Mouse (Mus musculus): ENCODE measurements around the gene Nod2. TPM values are rescaled to one million over a fixed set of nuclear protein-coding genes. Genes with fewer than 3 reads are reported as not detected.

Nod2 gene
- polyA plus RNA-seq, 1 experiment from 2014 or later: 0.13 TPM

DNA sequence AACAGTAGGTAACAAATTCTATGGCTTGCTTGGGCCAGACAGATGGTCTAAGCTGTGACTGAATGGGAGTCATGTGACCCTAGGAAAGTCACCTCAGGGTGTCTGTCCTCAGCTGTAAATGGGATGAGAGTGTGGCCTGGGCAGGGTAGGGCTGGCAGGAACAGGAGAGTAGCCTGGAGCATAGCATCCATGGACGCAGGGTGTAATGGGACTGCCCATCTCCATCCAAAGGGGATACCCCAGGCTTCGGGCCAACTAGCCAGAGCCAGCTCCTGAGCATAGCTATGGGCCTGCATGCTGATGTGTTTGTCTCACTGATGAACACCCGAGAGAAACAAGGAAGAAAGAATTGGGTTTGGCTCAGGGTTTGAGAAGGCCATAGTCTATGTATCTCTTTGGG is 22.8 kb upstream of the Nod2 start:
- ATAC-seq (ENCODE audit: insufficient read depth): no peak
- WGBS: 78% methylated on average over 3 of the region's 3 CpGs
- H3K4me1 ChIP-seq (ENCODE audit: insufficient read depth): no peaks in the 10 kb centered on the region

DNA sequence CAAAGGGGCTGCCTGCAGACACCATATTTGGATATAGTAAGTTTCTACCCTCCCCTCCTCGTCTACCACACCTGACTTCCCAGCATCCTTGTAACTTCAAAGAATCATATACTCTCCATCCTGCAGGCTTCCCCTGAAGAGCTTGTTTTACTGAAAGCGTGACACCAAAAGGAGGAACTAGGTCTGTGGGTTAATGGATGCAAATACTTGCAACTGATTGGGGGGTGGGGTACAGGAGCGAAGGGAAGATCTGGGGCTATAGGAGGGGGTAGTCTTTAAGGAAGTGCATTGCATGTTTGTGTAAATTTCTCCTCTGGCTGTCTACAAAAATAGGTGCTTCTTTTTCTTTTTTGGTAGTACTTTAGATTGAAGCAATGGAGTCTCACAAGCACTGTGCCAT is 20.7 kb upstream of the Nod2 start:
- Histone ChIP-seq H3K36me3 (ENCODE audit: insufficient read depth) (no peaks in the 10 kb centered on the region), H3K4me2 (peak overlapping the region; percentile 93; the same call in 1 of the 2 replicates), H3K9ac (no peak overlapping the region), H3K4me3 (ENCODE audit: low read depth, low read length) (no peak overlapping the region), H3K4me1 (ENCODE audit: insufficient read depth) (no peaks in the 10 kb centered on the region), H3K27ac (ENCODE audit: low read depth) (no peak overlapping the region), H3K9me3 (ENCODE audit: low read depth, low read length) (no peaks in the 10 kb centered on the region), H3K27me3 (ENCODE audit: insufficient read depth, low read length) (peaks cover 27% of the 10 kb centered on the region; the same call in 1 of the 2 replicates)
- TF ChIP-seq CTCF (IDR thresholded peaks at IDR 0.05; ENCODE audit: low read depth): no peak
- DNase-seq: no peak
- WGBS: 53% methylated on average over 3 of the region's 3 CpGs
- ATAC-seq (ENCODE audit: insufficient read depth): no peak

More for the DNA sequence above, 22.8 kb upstream of the Nod2 start:
- no peak for DNase-seq
- Histone ChIP-seq H3K9me3 (ENCODE audit: low read depth, low read length) (no peaks in the 10 kb centered on the region), H3K4me2 (no peak overlapping the region), H3K4me3 (ENCODE audit: low read depth, low read length) (no peak overlapping the region), H3K9ac (no peak overlapping the region), H3K27ac (ENCODE audit: low read depth) (no peak overlapping the region), H3K36me3 (ENCODE audit: insufficient read depth) (no peaks in the 10 kb centered on the region), H3K27me3 (ENCODE audit: insufficient read depth, low read length) (peaks cover 27% of the 10 kb centered on the region; the same call in 1 of the 2 replicates)
- no peak for TF ChIP-seq CTCF (IDR thresholded peaks at IDR 0.05; ENCODE audit: low read depth)

DNA sequence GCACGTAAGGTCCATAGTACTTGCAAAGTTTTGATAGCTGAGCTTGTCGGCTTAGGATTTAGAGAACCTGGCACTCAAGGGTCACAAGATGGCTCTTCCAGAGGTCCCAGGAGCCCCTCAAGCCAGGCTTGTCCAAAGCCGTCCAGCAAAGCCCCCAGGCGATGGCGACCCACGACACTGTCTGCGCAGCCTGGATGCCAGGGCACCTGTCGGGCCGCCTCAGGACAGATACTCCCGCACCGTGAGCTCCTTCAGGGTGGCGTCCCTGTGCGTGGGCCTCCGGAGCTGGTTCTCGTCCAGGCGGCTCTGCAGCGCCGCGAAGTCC is 20.2 kb upstream of the Nod2 start:
- Histone ChIP-seq H3K9ac (peak overlapping the region; percentile 73), H3K27me3 (ENCODE audit: insufficient read depth, low read length) (peaks cover 27% of the 10 kb centered on the region; the same call in 1 of the 2 replicates), H3K9me3 (ENCODE audit: low read depth, low read length) (no peaks in the 10 kb centered on the region), H3K4me3 (ENCODE audit: low read depth, low read length) (peak overlapping the region; percentile 55), H3K36me3 (ENCODE audit: insufficient read depth) (no peaks in the 10 kb centered on the region), H3K4me2 (peak overlapping the region; percentile 93), H3K4me1 (ENCODE audit: insufficient read depth) (no peaks in the 10 kb centered on the region), H3K27ac (ENCODE audit: low read depth) (no peak overlapping the region)
- ATAC-seq (ENCODE audit: insufficient read depth) (no peak), DNase-seq (no peak)
- no peak for TF ChIP-seq CTCF (IDR thresholded peaks at IDR 0.05; ENCODE audit: low read depth)
- WGBS: 13% methylated on average over 19 of the region's 19 CpGs

DNA sequence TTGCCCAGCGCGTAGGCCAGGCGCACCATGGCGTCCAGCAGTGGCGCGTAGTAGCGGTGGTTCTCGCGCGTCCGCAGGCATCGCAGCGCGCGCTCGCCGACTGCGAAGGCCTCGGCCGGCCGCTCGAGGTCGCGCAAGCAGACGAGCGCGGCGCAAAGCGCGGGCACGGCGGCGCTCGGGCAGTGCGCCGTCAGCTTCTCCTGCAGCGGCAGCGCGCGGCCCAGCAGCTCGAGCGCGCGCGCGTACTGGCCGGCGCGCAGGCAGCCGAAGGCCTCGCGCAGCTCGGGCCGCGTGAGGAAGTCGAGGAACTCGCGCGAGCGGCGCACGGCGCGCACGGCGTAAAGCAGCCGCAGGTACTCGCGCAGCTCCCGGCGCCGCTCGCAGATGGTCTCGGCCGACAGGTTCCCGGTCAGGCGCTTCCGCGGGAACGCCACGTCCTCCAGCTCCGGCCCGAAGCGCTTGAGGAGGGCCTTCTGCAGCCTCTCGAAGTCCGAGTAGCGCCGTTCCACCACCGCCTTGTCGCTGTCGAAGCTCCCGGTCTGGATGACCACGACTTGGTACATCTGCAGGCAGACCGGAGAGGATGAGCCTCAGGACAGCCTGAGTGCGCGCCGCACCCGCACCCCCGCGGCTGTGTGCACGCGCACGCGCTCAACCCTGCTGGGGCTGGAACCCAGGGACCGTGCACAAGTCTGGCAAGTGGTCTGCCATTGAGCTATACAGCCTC is 19.7 kb upstream of the Nod2 start:
- H3K27me3 ChIP-seq (ENCODE audit: insufficient read depth, low read length): peaks cover 25% of the 10 kb centered on the region; the same call in 1 of the 2 replicates
- no peaks in the 10 kb centered on the region for H3K9me3 ChIP-seq (ENCODE audit: low read depth, low read length)
- peak overlapping the region; percentile 55 for H3K4me3 ChIP-seq (ENCODE audit: low read depth, low read length)
- H3K4me2 ChIP-seq: peak overlapping the region; percentile 93
- peak; percentile 94 for DNase-seq
- no peaks in the 10 kb centered on the region for H3K4me1 ChIP-seq (ENCODE audit: insufficient read depth)
- TF ChIP-seq CTCF (IDR thresholded peaks at IDR 0.05; ENCODE audit: low read depth): no peak
- peak overlapping the region; percentile 73 for H3K9ac ChIP-seq
- peak; percentile 84 for ATAC-seq (ENCODE audit: insufficient read depth)
- H3K27ac ChIP-seq (ENCODE audit: low read depth): no peak overlapping the region
- WGBS: under 1% methylated on average over 105 of the region's 105 CpGs
- H3K36me3 ChIP-seq (ENCODE audit: insufficient read depth): no peaks in the 10 kb centered on the region

DNA sequence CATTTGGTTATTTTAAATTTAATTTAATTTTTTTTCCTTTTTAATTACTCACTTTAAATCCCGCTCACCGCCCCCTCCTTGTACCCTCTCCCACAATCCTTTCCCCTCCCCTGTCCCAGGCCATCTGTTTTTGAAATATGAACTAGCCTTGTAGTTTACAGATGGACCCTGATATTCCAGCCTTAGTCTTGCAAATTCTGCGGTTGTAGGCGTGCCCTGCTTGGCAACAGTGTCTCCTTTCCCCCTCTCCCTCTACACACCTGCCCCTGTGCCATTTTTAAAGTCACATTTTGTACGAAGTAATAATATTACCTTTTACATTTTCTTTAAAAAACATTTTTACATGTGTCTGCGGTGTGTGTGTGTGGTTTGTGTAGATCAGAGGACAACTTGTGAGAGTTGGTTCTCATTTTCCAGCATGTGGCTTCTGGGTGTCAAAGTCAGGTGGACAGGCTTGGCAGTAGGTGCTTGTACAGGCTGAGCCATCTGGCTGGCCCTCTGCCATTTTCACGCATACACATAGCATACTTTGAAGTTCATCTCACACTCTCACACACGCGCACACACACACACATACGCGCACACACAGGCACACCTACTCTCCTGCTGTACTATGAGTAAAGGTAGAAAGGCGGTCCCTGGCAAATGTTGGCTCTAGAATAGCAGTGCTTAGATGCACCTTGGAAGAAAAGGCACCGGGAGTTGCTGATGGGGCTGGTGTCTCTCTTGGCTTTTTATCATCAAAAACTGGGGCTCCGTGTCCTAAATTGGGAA is 18.9 kb upstream of the Nod2 start:
- Histone ChIP-seq H3K4me2 (peak overlapping the region; percentile 93), H3K36me3 (ENCODE audit: insufficient read depth) (no peaks in the 10 kb centered on the region), H3K27me3 (ENCODE audit: insufficient read depth, low read length) (peaks cover 24% of the 10 kb centered on the region; the same call in 1 of the 2 replicates), H3K4me1 (ENCODE audit: insufficient read depth) (no peaks in the 10 kb centered on the region), H3K4me3 (ENCODE audit: low read depth, low read length) (peak overlapping the region; percentile 55), H3K9me3 (ENCODE audit: low read depth, low read length) (no peaks in the 10 kb centered on the region), H3K9ac (peak overlapping the region; percentile 73), H3K27ac (ENCODE audit: low read depth) (no peak overlapping the region)
- DNase-seq (peak; percentile 21), ATAC-seq (ENCODE audit: insufficient read depth) (peak; percentile 22)
- WGBS: 57% methylated on average over 14 of the region's 14 CpGs
- no peak for TF ChIP-seq CTCF (IDR thresholded peaks at IDR 0.05; ENCODE audit: low read depth)

DNA sequence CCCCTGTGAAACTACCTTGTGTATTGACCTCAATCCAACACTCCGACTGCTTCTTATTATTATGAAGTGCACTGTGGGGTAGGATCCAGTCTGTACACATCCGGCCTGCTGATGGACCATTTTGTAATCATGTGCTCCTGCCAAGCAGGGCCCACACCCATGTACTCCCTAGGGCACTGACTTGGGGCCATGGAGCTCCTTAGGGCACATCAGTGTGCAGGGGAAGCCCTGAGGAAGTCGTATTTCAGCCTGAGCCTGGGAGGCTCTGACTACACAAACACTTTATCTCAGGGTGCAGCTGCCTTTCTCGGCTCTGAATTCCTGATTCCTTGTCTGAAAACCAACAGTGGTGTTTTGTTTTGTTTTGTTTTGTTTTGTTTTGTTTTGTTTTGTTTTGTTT is 16.9 kb upstream of the Nod2 start:
- peaks cover 24% of the 10 kb centered on the region; the same call in 1 of the 2 replicates for H3K27me3 ChIP-seq (ENCODE audit: insufficient read depth, low read length)
- no peaks in the 10 kb centered on the region for H3K9me3 ChIP-seq (ENCODE audit: low read depth, low read length)
- no peak overlapping the region for H3K4me3 ChIP-seq (ENCODE audit: low read depth, low read length)
- H3K27ac ChIP-seq (ENCODE audit: low read depth): no peak overlapping the region
- H3K4me1 ChIP-seq (ENCODE audit: insufficient read depth): no peaks in the 10 kb centered on the region
- WGBS: 61% methylated on average over 4 of the region's 4 CpGs
- TF ChIP-seq CTCF (IDR thresholded peaks at IDR 0.05; ENCODE audit: low read depth): no peak
- ATAC-seq (ENCODE audit: insufficient read depth) (no peak), DNase-seq (no peak)
- H3K36me3 ChIP-seq (ENCODE audit: insufficient read depth): no peaks in the 10 kb centered on the region
- no peak overlapping the region for H3K4me2 ChIP-seq
- H3K9ac ChIP-seq: no peak overlapping the region

DNA sequence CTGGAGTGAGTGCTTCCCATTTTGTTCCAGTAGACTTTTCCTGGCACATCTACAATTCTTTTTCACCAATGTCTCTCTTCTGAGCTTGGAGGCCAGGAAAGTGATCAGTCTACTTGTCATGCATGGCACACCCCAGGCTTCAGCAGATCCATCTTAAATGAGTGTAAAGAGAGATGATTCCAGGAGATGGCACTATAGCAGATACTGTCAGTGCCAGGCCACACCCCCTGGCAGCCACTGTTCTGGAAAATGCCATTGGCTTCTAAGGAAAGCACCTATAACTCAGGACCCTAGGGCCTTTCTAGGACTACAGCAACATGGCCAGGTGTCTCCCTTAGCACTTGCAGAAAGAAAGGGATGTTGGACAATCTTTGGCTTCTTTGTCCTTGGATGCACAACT is 16.0 kb upstream of the Nod2 start:
- H3K4me1 ChIP-seq (ENCODE audit: insufficient read depth): no peaks in the 10 kb centered on the region; the same call in 1 of the 2 replicates
- H3K36me3 ChIP-seq (ENCODE audit: insufficient read depth): no peaks in the 10 kb centered on the region
- no peak for ATAC-seq (ENCODE audit: insufficient read depth)
- no peaks in the 10 kb centered on the region for H3K9me3 ChIP-seq (ENCODE audit: low read depth, low read length)
- peak; percentile 44 for DNase-seq
- no peak overlapping the region for H3K4me3 ChIP-seq (ENCODE audit: low read depth, low read length)
- TF ChIP-seq CTCF (IDR thresholded peaks at IDR 0.05; ENCODE audit: low read depth): peak; percentile 9; the same call in 1 of the 2 replicates
- H3K27ac ChIP-seq (ENCODE audit: low read depth): no peak overlapping the region
- peaks cover 17% of the 10 kb centered on the region; the same call in 1 of the 2 replicates for H3K27me3 ChIP-seq (ENCODE audit: insufficient read depth, low read length)
- no peak overlapping the region for H3K9ac ChIP-seq
- no peak overlapping the region for H3K4me2 ChIP-seq

Data from lung, embryonic 14.5 days (tissue).